Mouse (Mus musculus) testis, adult 2 months (tissue): ENCODE results near the gene Olfr549.

Source experiments
- CTCF ChIP-seq: fragments of 200-500 bp; IDR thresholded peaks from 2 replicates; pipeline ENCODE4 v1.5.1; 2012; ENCODE audit warnings: low read depth, mild to moderate bottlenecking, inconsistent platforms, low read length, moderate library complexity; ENCODE audit not compliant: control insufficient read depth, insufficient read depth, insufficient replicate concordance
- POLR2A ChIP-seq: fragments of 200-500 bp; IDR thresholded peaks from 2 replicates; pipeline ENCODE4 v1.6.1; 2012; ENCODE audit warnings: low read depth, mild to moderate bottlenecking, inconsistent platforms, low read length, moderate library complexity; ENCODE audit not compliant: control insufficient read depth

DNA sequence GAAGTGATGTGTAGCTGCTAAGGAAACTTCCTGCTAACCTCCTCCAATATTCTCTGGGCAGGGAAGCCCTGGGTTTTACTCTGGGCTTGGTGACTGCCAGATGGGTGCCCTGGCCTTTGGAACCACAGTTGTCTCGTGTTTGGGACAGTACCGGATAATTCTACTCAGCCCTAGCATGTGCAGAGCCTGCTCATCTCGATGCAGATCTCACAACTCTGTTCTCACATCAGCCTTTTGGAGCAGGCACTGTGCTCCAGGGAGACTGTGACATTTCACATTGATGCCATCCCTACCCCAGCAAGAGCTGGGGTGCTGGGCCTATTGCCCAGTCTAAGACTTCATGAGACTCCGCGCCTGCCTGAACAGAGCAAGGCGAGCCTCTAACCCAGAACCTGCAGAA, 41.0 kb upstream of the Olfr549 start:
- TF ChIP-seq POLR2A = no peak
- TF ChIP-seq CTCF = no peak
